Mouse (Mus musculus): ENCODE measurements around the gene Kiss1. TPM values are rescaled to one million over a fixed set of nuclear protein-coding genes. Genes with fewer than 3 reads are reported as not detected.

Gene Kiss1
- polyA plus RNA-seq, 1 experiment from 2014 or later, result not detected

DNA sequence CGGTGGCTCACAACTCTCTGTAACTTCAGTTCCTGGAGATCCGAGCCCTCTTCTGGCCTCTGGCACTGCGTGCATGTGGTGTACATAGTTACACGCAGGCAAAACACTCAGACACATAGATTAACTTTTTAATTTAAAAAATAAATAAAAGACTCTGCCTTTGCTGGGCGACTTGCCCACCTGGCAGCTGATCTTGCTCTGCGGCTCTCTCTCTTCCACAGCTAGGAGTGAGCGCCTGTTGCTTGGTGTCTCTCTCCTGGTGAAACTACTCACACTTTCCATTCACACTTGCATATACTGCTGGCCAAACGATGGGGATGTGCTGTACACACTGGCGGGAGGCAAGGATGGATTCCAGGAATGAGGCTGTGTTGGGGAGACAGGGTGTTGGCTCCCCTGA, 24.9 kb downstream of the Kiss1 start:
- DNase-seq (ENCODE audit: low spot score) (no peak), ATAC-seq (ENCODE audit: low read depth) (no peak)
- Histone ChIP-seq H3K4me1 (ENCODE audit: control insufficient read depth, insufficient read depth, low read length) (no peaks in the 10 kb centered on the region), H3K9me3 (ENCODE audit: control insufficient read depth, low read length) (no peaks in the 10 kb centered on the region), H3K9ac (ENCODE audit: low read depth, low read length) (no peak overlapping the region), H3K36me3 (ENCODE audit: control insufficient read depth, insufficient read depth, low read length) (no peaks in the 10 kb centered on the region), H3K27me3 (replicated peaks; ENCODE audit: control insufficient read depth, insufficient read depth, low read length) (no peaks in the 10 kb centered on the region), H3K4me3 (ENCODE audit: low read depth, low read length) (no peak overlapping the region), H3K27ac (replicated peaks; ENCODE audit: low read depth, low read length) (no peak overlapping the region), H3K4me2 (ENCODE audit: low read depth, low read length) (no peak overlapping the region)
- WGBS, result 79% methylated on average over 9 of the region's 9 CpGs

DNA sequence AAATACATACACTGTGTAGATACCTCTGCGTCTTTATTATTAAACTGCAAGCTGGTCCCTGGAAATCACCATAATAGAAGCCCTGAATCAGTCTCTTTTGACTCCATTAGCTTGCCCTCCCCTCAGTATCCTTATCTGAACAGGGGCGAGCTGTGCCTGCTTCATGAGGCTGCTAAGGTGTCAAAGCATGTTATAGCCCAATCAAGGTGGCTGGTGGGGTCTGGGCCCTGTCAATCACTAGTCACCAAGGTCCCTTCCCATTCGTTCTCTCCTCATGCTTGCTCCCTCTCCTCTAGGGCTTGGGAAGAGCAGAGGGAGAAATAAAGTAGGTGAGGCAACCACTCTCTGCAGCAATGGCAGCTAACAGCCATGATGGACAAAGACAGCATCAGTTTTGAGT, 25.6 kb downstream of the Kiss1 start:
- H3K4me2 ChIP-seq (ENCODE audit: low read depth, low read length), result no peak overlapping the region
- DNase-seq (ENCODE audit: low spot score) (no peak), ATAC-seq (ENCODE audit: low read depth) (no peak)
- H3K27me3 ChIP-seq (replicated peaks; ENCODE audit: control insufficient read depth, insufficient read depth, low read length), result no peaks in the 10 kb centered on the region
- no peaks in the 10 kb centered on the region for H3K36me3 ChIP-seq (ENCODE audit: control insufficient read depth, insufficient read depth, low read length)
- H3K4me3 ChIP-seq (ENCODE audit: low read depth, low read length), result no peak overlapping the region
- no peaks in the 10 kb centered on the region for H3K4me1 ChIP-seq (ENCODE audit: control insufficient read depth, insufficient read depth, low read length)
- no peak overlapping the region for H3K9ac ChIP-seq (ENCODE audit: low read depth, low read length)
- H3K9me3 ChIP-seq (ENCODE audit: control insufficient read depth, low read length), result no peaks in the 10 kb centered on the region
- H3K27ac ChIP-seq (replicated peaks; ENCODE audit: low read depth, low read length), result no peak overlapping the region
- 72% methylated on average over 3 of the region's 3 CpGs for WGBS

DNA sequence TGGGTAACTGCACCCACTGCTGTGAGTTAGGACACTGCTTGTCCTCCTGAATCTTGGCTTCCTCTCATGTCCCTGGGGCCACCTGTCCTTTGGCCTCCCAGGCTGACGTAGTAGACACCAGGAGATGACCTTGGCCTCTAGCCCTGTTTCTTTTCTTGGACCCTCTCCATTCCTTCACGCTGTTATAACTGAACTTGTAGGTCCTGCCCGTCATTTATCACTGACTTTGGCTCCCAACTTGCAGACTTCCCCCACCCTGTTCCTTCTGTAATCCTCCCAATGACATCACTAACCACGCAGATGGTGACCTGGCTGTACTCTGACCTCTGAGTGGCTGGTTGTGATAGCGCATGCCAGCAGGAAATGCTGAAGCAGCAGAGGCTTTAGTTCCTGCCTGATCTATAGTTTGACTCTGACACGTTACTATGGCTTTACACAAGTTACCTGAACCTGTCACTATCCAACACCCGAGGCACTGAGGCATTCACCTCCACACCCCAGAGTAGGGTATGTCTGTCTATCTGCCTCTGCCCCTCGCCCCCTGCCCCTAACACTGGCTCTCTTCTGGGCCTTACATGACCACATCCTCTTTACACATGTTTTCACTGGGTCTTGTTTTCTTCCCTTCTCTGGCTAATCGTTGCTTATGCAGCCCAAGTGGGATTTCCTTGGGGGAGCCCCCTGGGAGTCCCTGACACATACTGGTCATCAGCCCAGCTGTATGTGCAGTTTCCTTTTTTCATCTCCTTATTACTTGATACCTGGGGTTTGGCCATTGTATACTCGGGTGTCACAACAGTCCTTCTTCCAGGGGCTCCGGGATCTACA, 26.2 kb downstream of the Kiss1 start:
- WGBS, result 74% methylated on average over 11 of the region's 11 CpGs
- Histone ChIP-seq H3K27ac (replicated peaks; ENCODE audit: low read depth, low read length) (no peak overlapping the region), H3K4me2 (ENCODE audit: low read depth, low read length) (no peak overlapping the region), H3K27me3 (replicated peaks; ENCODE audit: control insufficient read depth, insufficient read depth, low read length) (no peaks in the 10 kb centered on the region), H3K4me3 (ENCODE audit: low read depth, low read length) (no peak overlapping the region), H3K4me1 (ENCODE audit: control insufficient read depth, insufficient read depth, low read length) (no peaks in the 10 kb centered on the region), H3K9me3 (ENCODE audit: control insufficient read depth, low read length) (no peaks in the 10 kb centered on the region), H3K36me3 (ENCODE audit: control insufficient read depth, insufficient read depth, low read length) (no peaks in the 10 kb centered on the region), H3K9ac (ENCODE audit: low read depth, low read length) (no peak overlapping the region)
- no peak for DNase-seq (ENCODE audit: low spot score)
- ATAC-seq (ENCODE audit: low read depth), result no peak

DNA sequence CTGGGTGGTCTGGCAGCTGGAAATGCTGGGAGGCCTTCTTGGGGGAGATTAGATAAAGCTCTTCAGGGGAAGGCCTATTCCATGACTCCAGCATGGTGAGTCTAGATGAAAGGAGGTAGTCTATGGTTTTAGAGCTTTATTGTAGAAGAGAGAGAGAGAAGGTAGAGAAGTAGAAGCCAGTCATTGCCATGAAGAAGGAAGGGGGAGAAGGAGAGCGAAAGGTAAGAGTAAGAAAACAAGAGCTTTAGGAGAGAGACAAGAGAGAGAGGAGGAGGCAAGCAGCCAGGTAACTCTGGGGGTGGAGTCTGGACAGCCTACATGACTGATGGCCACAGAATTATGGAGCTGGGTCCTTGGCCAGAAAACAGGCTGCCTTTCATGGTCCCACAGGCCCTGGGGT, 28.5 kb downstream of the Kiss1 start, which contains the start of gene Ren1:
Gene Ren1 (plus strand): TSS at position 301 of the 400 bp plus-strand sequence.
- 85% methylated on average over 1 of the region's 1 CpGs for WGBS
- H3K27ac ChIP-seq (replicated peaks; ENCODE audit: low read depth, low read length), result no peak within 1 kb of the TSS
- H3K4me3 ChIP-seq (ENCODE audit: low read depth, low read length), result no peak within 1 kb of the TSS
- H3K4me1 ChIP-seq (ENCODE audit: control insufficient read depth, insufficient read depth, low read length), result no peaks in the 10 kb centered on the region
- H3K27me3 ChIP-seq (replicated peaks; ENCODE audit: control insufficient read depth, insufficient read depth, low read length), result no peaks in the 10 kb centered on the region
- ATAC-seq (ENCODE audit: low read depth) (no peak), DNase-seq (ENCODE audit: low spot score) (no peak)
- H3K36me3 ChIP-seq (ENCODE audit: control insufficient read depth, insufficient read depth, low read length), result no peaks in the 10 kb centered on the region
- H3K4me2 ChIP-seq (ENCODE audit: low read depth, low read length), result no peak within 1 kb of the TSS
- H3K9me3 ChIP-seq (ENCODE audit: control insufficient read depth, low read length), result no peaks in the 10 kb centered on the region
- H3K9ac ChIP-seq (ENCODE audit: low read depth, low read length), result no peak within 1 kb of the TSS

DNA sequence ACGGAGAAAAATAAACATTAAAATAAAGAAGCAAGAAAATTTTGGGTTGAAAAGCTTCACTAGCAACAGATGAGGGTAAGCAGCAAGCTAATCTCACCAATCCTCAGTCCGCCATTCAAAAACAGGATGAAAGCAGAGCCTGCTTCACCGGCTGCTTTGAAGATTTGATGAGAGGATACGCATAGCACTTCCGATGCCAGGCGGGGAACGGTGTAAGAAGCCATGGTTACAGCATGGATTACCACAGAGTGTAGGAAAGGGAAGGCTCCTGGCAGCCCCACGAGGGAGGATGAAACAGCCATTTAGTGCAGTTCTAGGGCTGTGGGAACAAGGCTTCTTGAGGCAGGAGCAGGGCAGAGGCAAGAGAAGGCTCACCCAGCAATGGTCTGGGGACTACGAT, 30.1 kb downstream of the Kiss1 start:
- Histone ChIP-seq H3K4me1 (ENCODE audit: control insufficient read depth, insufficient read depth, low read length) (no peaks in the 10 kb centered on the region), H3K9me3 (ENCODE audit: control insufficient read depth, low read length) (no peaks in the 10 kb centered on the region), H3K27ac (replicated peaks; ENCODE audit: low read depth, low read length) (no peak overlapping the region), H3K4me2 (ENCODE audit: low read depth, low read length) (no peak overlapping the region), H3K9ac (ENCODE audit: low read depth, low read length) (no peak overlapping the region), H3K27me3 (replicated peaks; ENCODE audit: control insufficient read depth, insufficient read depth, low read length) (no peaks in the 10 kb centered on the region), H3K4me3 (ENCODE audit: low read depth, low read length) (no peak overlapping the region), H3K36me3 (ENCODE audit: control insufficient read depth, insufficient read depth, low read length) (no peaks in the 10 kb centered on the region)
- 42% methylated on average over 9 of the region's 9 CpGs for WGBS
- ATAC-seq (ENCODE audit: low read depth), result 0 out of 2 replicates have a peak, but pooled peaks have one; percentile 27
- DNase-seq (ENCODE audit: low spot score), result peak; percentile 37

DNA sequence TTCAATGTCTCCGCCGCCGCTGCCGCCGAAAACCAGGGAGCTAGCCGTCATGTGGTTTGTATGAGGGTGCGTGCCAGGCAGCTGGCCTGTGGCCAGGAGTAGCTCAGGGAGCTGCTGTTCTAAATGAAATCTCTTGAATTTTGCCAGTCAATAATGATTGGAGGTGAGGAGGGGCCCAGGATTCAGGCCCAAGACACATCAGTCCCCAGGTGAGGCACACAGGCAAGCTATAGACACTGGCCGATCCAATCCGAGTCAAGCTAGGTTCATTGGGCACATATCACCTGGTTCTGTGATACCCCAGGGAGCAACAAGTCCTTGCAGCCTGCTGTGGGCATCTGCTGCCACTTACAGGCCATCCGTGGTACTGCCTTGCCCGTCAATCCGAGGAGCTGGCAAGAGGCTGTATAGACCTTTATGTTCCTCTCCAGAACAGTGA, 31.7 kb downstream of the Kiss1 start:
- Histone ChIP-seq H3K9ac (ENCODE audit: low read depth, low read length) (no peak overlapping the region), H3K9me3 (ENCODE audit: control insufficient read depth, low read length) (no peaks in the 10 kb centered on the region), H3K36me3 (ENCODE audit: control insufficient read depth, insufficient read depth, low read length) (no peaks in the 10 kb centered on the region), H3K4me1 (ENCODE audit: control insufficient read depth, insufficient read depth, low read length) (no peaks in the 10 kb centered on the region), H3K4me3 (ENCODE audit: low read depth, low read length) (no peak overlapping the region), H3K4me2 (ENCODE audit: low read depth, low read length) (no peak overlapping the region), H3K27ac (replicated peaks; ENCODE audit: low read depth, low read length) (no peak overlapping the region), H3K27me3 (replicated peaks; ENCODE audit: control insufficient read depth, insufficient read depth, low read length) (no peaks in the 10 kb centered on the region)
- WGBS, result 44% methylated on average over 12 of the region's 12 CpGs
- ATAC-seq (ENCODE audit: low read depth), result peak; percentile 45
- peak; percentile 61 for DNase-seq (ENCODE audit: low spot score)

DNA sequence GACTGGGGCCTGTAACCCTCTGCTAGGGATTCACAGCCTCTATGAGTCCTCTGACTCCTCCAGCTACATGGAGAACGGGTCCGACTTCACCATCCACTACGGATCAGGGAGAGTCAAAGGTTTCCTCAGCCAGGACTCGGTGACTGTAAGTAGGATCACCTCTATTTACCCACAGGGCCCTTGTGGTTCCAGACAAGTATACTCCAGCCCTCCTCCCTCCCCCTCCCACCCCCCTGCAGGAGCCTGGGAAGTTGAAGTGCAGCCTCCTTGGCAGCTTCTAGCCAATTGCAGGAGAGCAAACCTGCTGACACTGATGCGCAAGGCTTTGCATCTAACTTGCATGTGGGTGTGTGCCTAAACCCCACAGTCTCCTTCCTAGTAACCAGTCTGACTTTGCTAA, 33.8 kb downstream of the Kiss1 start:
- H3K9ac ChIP-seq (ENCODE audit: low read depth, low read length), result no peak overlapping the region
- H3K4me2 ChIP-seq (ENCODE audit: low read depth, low read length), result no peak overlapping the region
- ATAC-seq (ENCODE audit: low read depth), result no peak
- WGBS, result 28% methylated on average over 5 of the region's 5 CpGs
- no peaks in the 10 kb centered on the region for H3K4me1 ChIP-seq (ENCODE audit: control insufficient read depth, insufficient read depth, low read length)
- H3K36me3 ChIP-seq (ENCODE audit: control insufficient read depth, insufficient read depth, low read length), result no peaks in the 10 kb centered on the region
- no peaks in the 10 kb centered on the region for H3K9me3 ChIP-seq (ENCODE audit: control insufficient read depth, low read length)
- H3K4me3 ChIP-seq (ENCODE audit: low read depth, low read length), result no peak overlapping the region
- H3K27me3 ChIP-seq (replicated peaks; ENCODE audit: control insufficient read depth, insufficient read depth, low read length), result no peaks in the 10 kb centered on the region
- DNase-seq (ENCODE audit: low spot score), result no peak
- no peak overlapping the region for H3K27ac ChIP-seq (replicated peaks; ENCODE audit: low read depth, low read length)

DNA sequence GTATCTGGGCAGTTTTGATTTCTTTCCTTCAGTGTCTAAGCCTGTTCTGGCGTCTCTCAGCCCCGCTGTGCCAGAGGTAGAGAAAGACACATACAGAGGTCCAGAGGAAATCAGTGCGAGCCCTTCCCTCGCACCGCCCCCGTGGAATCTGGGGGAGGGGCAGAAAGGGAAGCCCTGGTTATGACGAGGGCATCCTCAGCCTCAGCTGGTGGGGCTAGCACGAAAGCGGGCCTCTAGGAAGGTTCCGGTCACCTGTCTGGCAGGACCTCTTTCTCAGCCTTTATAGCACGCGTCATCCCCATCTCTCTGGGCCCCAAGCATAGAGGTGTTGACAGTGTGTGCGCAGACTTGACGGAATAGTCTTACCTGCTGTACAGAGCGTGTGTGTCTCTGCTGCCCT, 34.2 kb downstream of the Kiss1 start:
- no peak for DNase-seq (ENCODE audit: low spot score)
- Histone ChIP-seq H3K27me3 (replicated peaks; ENCODE audit: control insufficient read depth, insufficient read depth, low read length) (no peaks in the 10 kb centered on the region), H3K4me3 (ENCODE audit: low read depth, low read length) (no peak overlapping the region), H3K9ac (ENCODE audit: low read depth, low read length) (no peak overlapping the region), H3K4me1 (ENCODE audit: control insufficient read depth, insufficient read depth, low read length) (no peaks in the 10 kb centered on the region), H3K9me3 (ENCODE audit: control insufficient read depth, low read length) (no peaks in the 10 kb centered on the region), H3K36me3 (ENCODE audit: control insufficient read depth, insufficient read depth, low read length) (no peaks in the 10 kb centered on the region), H3K4me2 (ENCODE audit: low read depth, low read length) (no peak overlapping the region), H3K27ac (replicated peaks; ENCODE audit: low read depth, low read length) (no peak overlapping the region)
- 40% methylated on average over 15 of the region's 15 CpGs for WGBS
- no peak for ATAC-seq (ENCODE audit: low read depth)

DNA sequence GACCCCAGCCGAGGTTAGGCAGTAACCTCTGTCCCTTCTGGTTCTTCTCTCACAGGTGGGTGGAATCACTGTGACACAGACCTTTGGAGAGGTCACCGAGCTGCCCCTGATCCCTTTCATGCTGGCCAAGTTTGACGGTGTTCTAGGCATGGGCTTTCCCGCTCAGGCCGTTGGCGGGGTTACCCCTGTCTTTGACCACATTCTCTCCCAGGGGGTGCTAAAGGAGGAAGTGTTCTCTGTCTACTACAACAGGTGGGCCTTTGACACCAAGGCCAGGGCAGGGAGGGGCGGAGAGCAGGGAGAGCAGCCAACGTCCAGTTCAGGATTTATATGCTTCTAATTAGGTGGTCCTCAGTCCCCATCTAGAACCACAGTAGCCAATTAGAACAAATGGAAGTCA, 34.7 kb downstream of the Kiss1 start:
- Histone ChIP-seq H3K27me3 (replicated peaks; ENCODE audit: control insufficient read depth, insufficient read depth, low read length) (no peaks in the 10 kb centered on the region), H3K4me1 (ENCODE audit: control insufficient read depth, insufficient read depth, low read length) (no peaks in the 10 kb centered on the region), H3K36me3 (ENCODE audit: control insufficient read depth, insufficient read depth, low read length) (no peaks in the 10 kb centered on the region), H3K4me2 (ENCODE audit: low read depth, low read length) (no peak overlapping the region), H3K9me3 (ENCODE audit: control insufficient read depth, low read length) (no peaks in the 10 kb centered on the region), H3K9ac (ENCODE audit: low read depth, low read length) (no peak overlapping the region), H3K4me3 (ENCODE audit: low read depth, low read length) (no peak overlapping the region), H3K27ac (replicated peaks; ENCODE audit: low read depth, low read length) (no peak overlapping the region)
- ATAC-seq (ENCODE audit: low read depth), result no peak
- WGBS, result 43% methylated on average over 8 of the region's 8 CpGs
- no peak for DNase-seq (ENCODE audit: low spot score)

Data from embryonic facial prominence, embryonic 14.5 days (tissue).